Mouse (Mus musculus) cerebellum, adult 2 months (tissue): ENCODE data around the gene Lsm2.

ENCODE experiments used
- CTCF ChIP-seq: fragments of 200-500 bp; IDR thresholded peaks from 2 replicates; pipeline ENCODE4 v1.5.1; 2011; ENCODE audit warnings: low read depth, mild to moderate bottlenecking, control low read depth, low read length, moderate library complexity, borderline replicate concordance; ENCODE audit not compliant: insufficient read depth
- POLR2A ChIP-seq: fragments of 200-500 bp; IDR thresholded peaks from 2 replicates; pipeline ENCODE4 v1.6.1; 2011; ENCODE audit warnings: low read length, control low read depth, borderline replicate concordance; ENCODE audit not compliant: insufficient read depth

DNA sequence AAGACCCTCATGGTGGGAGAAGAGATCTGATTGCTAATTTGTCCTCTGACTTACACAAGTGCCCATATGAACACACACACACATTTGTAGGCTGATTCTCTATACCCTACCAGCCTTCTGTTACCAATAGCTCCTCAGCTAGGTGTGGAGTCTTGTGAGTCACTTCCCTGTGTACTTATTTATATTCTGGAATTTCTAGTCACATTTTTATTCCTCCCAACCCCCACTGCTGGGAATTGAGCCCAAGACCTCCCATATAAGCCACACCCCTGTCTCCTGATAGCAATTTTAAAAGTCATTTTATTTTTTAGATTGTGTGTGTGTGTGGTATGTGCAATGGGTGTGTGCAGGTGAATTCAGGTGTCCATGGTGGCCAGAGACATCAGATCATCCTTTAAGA lies 37.3 kb upstream of the Lsm2 start:
- TF ChIP-seq CTCF (no peak), POLR2A (no peak)
